Mouse (Mus musculus): ENCODE results near the gene Ackr2. TPM values are rescaled to one million over a fixed set of nuclear protein-coding genes. Genes with fewer than 3 reads are reported as not detected.

The Ackr2 gene
- polyA plus RNA-seq (2015; fragmentation: Nextera tagmentation; extraction: Ambion mirVana), result 0.45 and 0.48 TPM in 2 replicates

DNA sequence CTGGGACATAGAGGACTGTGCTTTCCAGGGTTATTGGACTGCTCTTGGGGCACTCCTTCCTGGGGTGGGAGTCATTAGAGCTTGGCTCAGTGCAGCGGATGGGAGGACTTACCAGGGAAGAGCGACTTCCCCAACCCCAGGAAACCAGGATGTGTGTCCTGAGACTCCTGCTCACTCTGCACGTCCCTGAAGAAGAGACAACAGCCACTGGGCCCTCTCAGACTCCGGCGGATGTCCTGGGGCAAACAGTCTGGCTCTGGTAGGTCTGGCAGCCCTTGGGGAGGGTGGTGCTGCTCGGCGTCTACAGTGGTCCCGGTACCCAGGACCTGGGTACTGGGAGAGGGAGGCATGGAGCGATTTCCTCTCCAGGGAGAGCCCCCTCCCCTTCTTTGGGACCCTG lies at the start of gene Ackr2:
Gene Ackr2 (plus strand): TSS at position 111 of the 400 bp plus-strand sequence.
- 0 out of 2 replicates have a peak, but pooled peaks cover 2% of the 10 kb centered on the region for H3K4me1 ChIP-seq
- WGBS, result 80% methylated on average over 9 of the region's 9 CpGs
- no peaks in the 10 kb centered on the region for H3K27me3 ChIP-seq (replicated peaks)
- H3K9ac ChIP-seq, result no peak within 1 kb of the TSS
- H3K4me2 ChIP-seq, result no peak within 1 kb of the TSS
- peak within 1 kb of the TSS; percentile 68 for H3K27ac ChIP-seq
- ATAC-seq (ENCODE audit: insufficient read depth, low FRiP score, low read depth), result no peak
- no peaks in the 10 kb centered on the region for H3K36me3 ChIP-seq
- H3K9me3 ChIP-seq, result no peaks in the 10 kb centered on the region
- H3K4me3 ChIP-seq (replicated peaks), result no peak within 1 kb of the TSS

- Histone ChIP-seq H3K9me3 (no peaks in the 10 kb centered on the region), H3K27me3 (replicated peaks) (no peaks in the 10 kb centered on the region), H3K9ac (no peak overlapping the region), H3K4me1 (0 out of 2 replicates have a peak, but pooled peaks cover 5% of the 10 kb centered on the region), H3K4me2 (no peak overlapping the region), H3K27ac (no peak overlapping the region), H3K36me3 (0 out of 2 replicates have a peak, but pooled peaks cover 14% of the 10 kb centered on the region), H3K4me3 (replicated peaks) (no peak overlapping the region)
- WGBS, result 81% methylated on average over 3 of the region's 3 CpGs
- ATAC-seq (ENCODE audit: insufficient read depth, low FRiP score, low read depth), result no peak
Measured at GRCm38 (mm10) chr9:121854246-121854645, 43.9 kb upstream of the Ackr2 start.

DNA sequence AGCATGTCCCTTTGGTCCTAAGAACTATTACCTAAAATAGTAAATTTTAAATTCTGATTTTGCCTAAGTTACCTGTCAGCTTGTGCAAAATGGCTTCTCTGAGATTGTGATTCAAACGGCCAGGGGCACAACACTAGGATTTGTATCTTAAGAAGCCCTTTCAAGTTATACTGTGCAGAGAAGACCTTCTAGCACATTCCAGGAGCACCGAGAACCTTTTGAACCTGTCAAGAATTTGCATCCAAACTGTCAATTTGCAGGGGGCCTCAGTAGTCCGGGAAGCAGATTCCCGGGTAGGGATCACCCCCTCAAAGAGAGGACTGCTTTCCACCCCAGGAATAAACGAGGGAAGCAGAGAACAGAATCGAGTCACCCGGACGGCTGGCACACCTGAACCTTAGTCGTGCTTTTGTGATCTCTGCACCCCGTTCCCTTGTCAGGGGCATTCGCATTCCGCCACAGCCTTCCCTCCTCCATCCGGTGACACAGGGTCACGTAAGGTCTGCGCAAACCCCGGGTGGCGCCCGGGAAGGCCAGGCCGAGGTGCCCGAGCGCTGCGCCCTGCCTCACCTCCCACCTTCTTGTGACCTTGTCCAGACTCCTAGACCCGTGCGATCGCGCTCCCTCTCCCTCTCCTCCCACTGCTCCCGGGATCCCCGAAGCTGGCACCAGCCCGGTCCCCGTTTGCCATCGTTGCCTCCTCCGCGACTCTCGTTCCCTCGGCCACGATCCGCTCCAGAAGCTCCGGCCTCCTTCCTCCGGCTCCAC lies 41.3 kb upstream of the Ackr2 start:
- H3K4me1 ChIP-seq, result 0 out of 2 replicates have a peak, but pooled peaks cover 5% of the 10 kb centered on the region
- H3K4me3 ChIP-seq (replicated peaks), result peak overlapping the region; percentile 78
- peak overlapping the region; percentile 99 for H3K27ac ChIP-seq
- H3K27me3 ChIP-seq (replicated peaks), result no peaks in the 10 kb centered on the region
- H3K4me2 ChIP-seq, result peak overlapping the region; percentile 71
- H3K9me3 ChIP-seq, result no peaks in the 10 kb centered on the region
- 1% methylated on average over 39 of the region's 39 CpGs for WGBS
- H3K9ac ChIP-seq, result peak overlapping the region; percentile 75
- peak; percentile 5; the same call in 1 of the 2 replicates for ATAC-seq (ENCODE audit: insufficient read depth, low FRiP score, low read depth)
- 0 out of 2 replicates have a peak, but pooled peaks cover 5% of the 10 kb centered on the region for H3K36me3 ChIP-seq

DNA sequence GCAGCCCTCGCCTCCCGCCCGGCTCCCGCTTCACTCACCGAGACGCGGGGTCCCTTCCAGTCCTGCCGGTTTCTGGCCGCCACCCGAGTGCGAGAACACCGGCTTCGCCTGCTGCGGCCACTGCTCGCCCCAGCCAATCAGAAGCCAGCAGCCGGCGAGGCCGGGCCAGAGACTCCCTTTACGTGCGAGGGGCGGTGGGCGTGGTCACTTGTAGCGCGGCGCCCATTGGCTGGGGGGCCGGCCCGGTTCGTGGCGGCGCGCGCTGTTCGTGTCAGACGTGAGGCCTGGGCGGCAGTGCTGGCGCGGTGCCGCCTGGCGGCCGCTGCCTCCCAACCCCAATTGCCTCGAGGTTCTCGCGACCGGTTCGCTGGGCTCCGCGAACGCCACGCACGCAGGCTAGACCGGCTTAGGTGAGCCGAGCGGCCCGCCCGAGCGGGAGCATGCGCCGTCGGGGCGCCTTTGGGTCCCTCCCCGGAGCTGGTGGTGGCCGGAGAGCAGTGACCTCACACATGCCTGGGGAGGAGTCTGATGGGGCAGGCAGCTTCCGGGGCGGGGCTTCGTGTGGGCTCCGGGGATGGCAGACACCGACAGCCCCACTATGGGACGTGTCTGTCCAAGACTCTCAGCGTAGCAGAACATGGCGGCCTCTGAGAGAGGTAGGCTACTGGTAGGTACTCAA lies 40.5 kb upstream of the Ackr2 start:
- under 1% methylated on average over 66 of the region's 70 CpGs for WGBS
- H3K27me3 ChIP-seq (replicated peaks), result no peaks in the 10 kb centered on the region
- H3K9ac ChIP-seq, result peak overlapping the region; percentile 75
- 0 out of 2 replicates have a peak, but pooled peaks cover 5% of the 10 kb centered on the region for H3K4me1 ChIP-seq
- peak; percentile 97 for ATAC-seq (ENCODE audit: insufficient read depth, low FRiP score, low read depth)
- H3K4me3 ChIP-seq (replicated peaks), result peak overlapping the region; percentile 78
- H3K36me3 ChIP-seq, result 0 out of 2 replicates have a peak, but pooled peaks cover 4% of the 10 kb centered on the region
- H3K9me3 ChIP-seq, result no peaks in the 10 kb centered on the region
- peak overlapping the region; percentile 71 for H3K4me2 ChIP-seq
- peak overlapping the region; percentile 99 for H3K27ac ChIP-seq

DNA sequence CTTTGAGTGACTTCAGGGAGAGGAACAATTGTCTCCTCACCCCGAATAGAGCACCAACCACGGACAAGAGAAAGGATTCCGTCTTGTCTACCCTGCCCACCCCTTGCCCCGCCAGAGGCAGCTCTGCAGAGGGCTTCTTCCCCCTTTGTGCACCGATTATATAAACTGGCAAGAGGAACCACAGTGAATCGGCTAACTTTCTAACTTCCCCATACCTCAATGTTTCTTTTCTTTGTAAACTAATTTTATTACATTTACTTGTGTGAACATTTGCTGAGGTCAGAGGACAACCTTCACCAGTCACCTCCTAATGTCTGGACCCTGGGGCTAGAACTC lies 40.0 kb upstream of the Ackr2 start, which contains the start of gene Higd1a:
Gene Higd1a (minus strand): TSS at position 210 of the 336 bp plus-strand sequence.
- no peaks in the 10 kb centered on the region for H3K27me3 ChIP-seq (replicated peaks)
- 8% methylated on average over 6 of the region's 6 CpGs for WGBS
- no peak; the same call in 1 of the 2 replicates for ATAC-seq (ENCODE audit: insufficient read depth, low FRiP score, low read depth)
- H3K4me3 ChIP-seq (replicated peaks), result peak within 1 kb of the TSS; percentile 78
- H3K4me1 ChIP-seq, result 0 out of 2 replicates have a peak, but pooled peaks cover 5% of the 10 kb centered on the region
- peak within 1 kb of the TSS; percentile 99 for H3K27ac ChIP-seq
- no peaks in the 10 kb centered on the region for H3K9me3 ChIP-seq
- peak within 1 kb of the TSS; percentile 75 for H3K9ac ChIP-seq
- H3K4me2 ChIP-seq, result peak within 1 kb of the TSS; percentile 71
- 0 out of 2 replicates have a peak, but pooled peaks cover 4% of the 10 kb centered on the region for H3K36me3 ChIP-seq

GRCm38 (mm10) chr9:121859345-121859744 lies 38.8 kb upstream of the Ackr2 start:
- Histone ChIP-seq H3K4me3 (replicated peaks) (no peak overlapping the region), H3K27ac (no peak overlapping the region), H3K36me3 (0 out of 2 replicates have a peak, but pooled peaks cover 4% of the 10 kb centered on the region), H3K27me3 (replicated peaks) (no peaks in the 10 kb centered on the region), H3K9me3 (no peaks in the 10 kb centered on the region), H3K4me2 (no peak overlapping the region), H3K4me1 (0 out of 2 replicates have a peak, but pooled peaks cover 5% of the 10 kb centered on the region), H3K9ac (no peak overlapping the region)
- WGBS, result 97% methylated on average over 2 of the region's 2 CpGs
- ATAC-seq (ENCODE audit: insufficient read depth, low FRiP score, low read depth), result no peak

DNA sequence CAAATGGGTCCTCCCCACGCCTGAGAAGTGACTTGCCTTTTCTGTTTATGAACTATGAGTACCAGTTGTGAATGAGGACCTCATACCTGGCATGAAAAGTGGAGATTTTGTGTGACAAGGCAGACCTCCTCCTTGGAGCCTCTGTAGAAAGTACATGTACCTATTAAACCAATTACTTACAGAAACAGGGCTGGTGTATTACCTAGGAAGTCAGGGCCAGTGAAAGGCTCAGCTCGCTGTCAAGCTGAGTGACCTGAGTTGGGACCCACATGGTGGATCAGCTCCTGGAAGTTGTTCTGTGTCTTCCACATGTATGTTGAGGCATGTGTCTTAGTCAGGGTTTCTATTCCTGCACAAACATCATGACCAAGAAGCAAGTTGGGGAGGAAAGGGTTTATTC lies 37.2 kb upstream of the Ackr2 start:
- no peaks in the 10 kb centered on the region for H3K4me1 ChIP-seq
- H3K4me3 ChIP-seq (replicated peaks), result no peak overlapping the region
- 0 out of 2 replicates have a peak, but pooled peaks cover 4% of the 10 kb centered on the region for H3K36me3 ChIP-seq
- H3K27ac ChIP-seq, result no peak overlapping the region
- H3K9ac ChIP-seq, result no peak overlapping the region
- no peaks in the 10 kb centered on the region for H3K27me3 ChIP-seq (replicated peaks)
- 86% methylated on average over 2 of the region's 2 CpGs for WGBS
- no peaks in the 10 kb centered on the region for H3K9me3 ChIP-seq
- no peak overlapping the region for H3K4me2 ChIP-seq
- no peak for ATAC-seq (ENCODE audit: insufficient read depth, low FRiP score, low read depth)

- Histone ChIP-seq H3K9me3 (no peaks in the 10 kb centered on the region), H3K27me3 (replicated peaks) (no peaks in the 10 kb centered on the region), H3K36me3 (no peaks in the 10 kb centered on the region), H3K4me2 (no peak overlapping the region), H3K9ac (no peak overlapping the region), H3K4me3 (replicated peaks) (no peak overlapping the region), H3K27ac (peak overlapping the region; percentile 31; the same call in 1 of the 2 replicates), H3K4me1 (peaks cover 16% of the 10 kb centered on the region; the same call in 1 of the 2 replicates)
- 38% methylated on average over 4 of the region's 4 CpGs for WGBS
- ATAC-seq (ENCODE audit: insufficient read depth, low FRiP score, low read depth), result no peak
Measured at GRCm38 (mm10) chr9:121864837-121865236, 33.3 kb upstream of the Ackr2 start.

- Histone ChIP-seq H3K4me3 (replicated peaks) (no peak overlapping the region), H3K9me3 (no peaks in the 10 kb centered on the region), H3K9ac (no peak overlapping the region), H3K4me2 (no peak overlapping the region), H3K27ac (peak overlapping the region; percentile 2; the same call in 1 of the 2 replicates), H3K27me3 (replicated peaks) (no peaks in the 10 kb centered on the region), H3K4me1 (peaks cover 16% of the 10 kb centered on the region; the same call in 1 of the 2 replicates), H3K36me3 (no peaks in the 10 kb centered on the region)
- ATAC-seq (ENCODE audit: insufficient read depth, low FRiP score, low read depth), result no peak
- WGBS, result 37% methylated on average over 3 of the region's 3 CpGs
Measured at GRCm38 (mm10) chr9:121865425-121866008, 32.6 kb upstream of the Ackr2 start.

- Histone ChIP-seq H3K4me3 (replicated peaks) (no peak overlapping the region), H3K4me1 (peaks cover 16% of the 10 kb centered on the region; the same call in 1 of the 2 replicates), H3K27me3 (replicated peaks) (no peaks in the 10 kb centered on the region), H3K27ac (peak overlapping the region; percentile 87), H3K9me3 (no peaks in the 10 kb centered on the region), H3K36me3 (no peaks in the 10 kb centered on the region), H3K9ac (no peak overlapping the region), H3K4me2 (no peak overlapping the region)
- 52% methylated on average over 6 of the region's 6 CpGs for WGBS
- ATAC-seq (ENCODE audit: insufficient read depth, low FRiP score, low read depth), result peak; percentile 61; the same call in 1 of the 2 replicates
Measured at GRCm38 (mm10) chr9:121867632-121868031, 30.5 kb upstream of the Ackr2 start.

GRCm38 (mm10) chr9:121868236-121868635 lies 29.9 kb upstream of the Ackr2 start:
- no peak for ATAC-seq (ENCODE audit: insufficient read depth, low FRiP score, low read depth)
- Histone ChIP-seq H3K27me3 (replicated peaks) (no peaks in the 10 kb centered on the region), H3K4me1 (peaks cover 16% of the 10 kb centered on the region; the same call in 1 of the 2 replicates), H3K9ac (no peak overlapping the region), H3K9me3 (no peaks in the 10 kb centered on the region), H3K36me3 (no peaks in the 10 kb centered on the region), H3K4me2 (no peak overlapping the region), H3K4me3 (replicated peaks) (no peak overlapping the region), H3K27ac (peak overlapping the region; percentile 58)
- 49% methylated on average over 6 of the region's 6 CpGs for WGBS

Measured in stomach, embryonic 15.5 days (tissue).